Mouse (Mus musculus): ENCODE measurements around the gene Clcn5.

DNA sequence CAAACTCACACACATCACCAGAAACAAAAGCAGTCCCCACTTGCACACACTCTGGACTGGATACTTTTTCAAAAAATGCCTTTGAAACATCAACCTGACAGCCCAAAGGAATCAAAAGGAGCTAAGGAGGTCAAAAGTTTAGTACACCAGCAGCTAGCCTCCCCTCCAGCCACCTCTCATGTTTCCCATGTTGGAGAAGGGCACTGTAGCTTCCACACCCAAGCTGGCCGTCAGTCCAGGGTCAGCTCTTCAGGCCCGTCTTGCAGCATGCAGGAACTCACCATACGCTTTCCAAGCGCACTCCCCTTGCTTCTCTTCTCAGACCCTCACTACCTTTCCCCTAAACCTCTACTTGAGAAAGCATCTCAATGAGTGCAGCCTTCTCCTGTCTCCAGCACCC lies 4.5 kb downstream of the Clcn5 start:
- no peak for TF ChIP-seq CTCF (IDR thresholded peaks at IDR 0.05; ENCODE audit: borderline replicate concordance, insufficient read depth, low read depth, low read length)
- no peak for TF ChIP-seq POLR2A (IDR thresholded peaks at IDR 0.05; ENCODE audit: borderline replicate concordance, insufficient read depth, low read length)
